Mouse (Mus musculus) megakaryocyte, adult 5-6 weeks (primary cell): ENCODE results near the gene Kcnj4. TPM values are rescaled to one million over a fixed set of nuclear protein-coding genes. Genes with fewer than 3 reads are reported as not detected.
"Not testable (repeated sequence)": the region's sequence is repeated elsewhere in the genome, so short reads cannot be mapped to it uniquely, and the experiment has no call there.

Experiments used
- ATAC-seq: 2 replicates; pipeline ENCODE4 v1.8.0; 2016; ENCODE audit warnings: mild to moderate bottlenecking, inconsistent platforms; ENCODE audit not compliant: poor library complexity, severe bottlenecking
- total RNA-seq, 2 experiments: library from RNA; stranded (forward) in 1 of 2; stranded (reverse) in 1 of 2; fragments of 153-499, 151-499 nt in 1 of 2; fragments of 221-1000, 200-1000 nt in 1 of 2; gene quantifications; 2 replicates each; pipeline versions ENCODE4 v1.2.3 to v1.2.4; 2015 to 2017

Gene Kcnj4
- total RNA-seq, 2 experiments from 2014 or later = not detected

- ATAC-seq = 0 out of 2 replicates have a peak, but pooled peaks have one; percentile 31
Measured at GRCm38 (mm10) chr15:79456546-79456945, 48.5 kb downstream of the Kcnj4 start.

GRCm38 (mm10) chr15:79456104-79456503, 48.9 kb downstream of the Kcnj4 start:
- ATAC-seq = not testable (repeated sequence)

GRCm38 (mm10) chr15:79455106-79455810, 49.8 kb downstream of the Kcnj4 start, which contains the start of gene Csnk1e:
Gene Csnk1e, minus strand, starts transcription at chr15:79455566.
- peak; percentile 84 for ATAC-seq

GRCm38 (mm10) chr15:79453831-79454230, 51.2 kb downstream of the Kcnj4 start:
- ATAC-seq = no peak

- ATAC-seq = no peak
Measured at GRCm38 (mm10) chr15:79448041-79448440, 57.0 kb downstream of the Kcnj4 start.

GRCm38 (mm10) chr15:79445786-79446654, 59.0 kb downstream of the Kcnj4 start:
- peak; percentile 53 for ATAC-seq

- ATAC-seq = no peak
Measured at GRCm38 (mm10) chr15:79443856-79444410, 61.1 kb downstream of the Kcnj4 start.

GRCm38 (mm10) chr15:79442961-79443518, 62.0 kb downstream of the Kcnj4 start:
- ATAC-seq = no peak

- ATAC-seq = no peak
Measured at GRCm38 (mm10) chr15:79442257-79442611, 62.8 kb downstream of the Kcnj4 start.

DNA sequence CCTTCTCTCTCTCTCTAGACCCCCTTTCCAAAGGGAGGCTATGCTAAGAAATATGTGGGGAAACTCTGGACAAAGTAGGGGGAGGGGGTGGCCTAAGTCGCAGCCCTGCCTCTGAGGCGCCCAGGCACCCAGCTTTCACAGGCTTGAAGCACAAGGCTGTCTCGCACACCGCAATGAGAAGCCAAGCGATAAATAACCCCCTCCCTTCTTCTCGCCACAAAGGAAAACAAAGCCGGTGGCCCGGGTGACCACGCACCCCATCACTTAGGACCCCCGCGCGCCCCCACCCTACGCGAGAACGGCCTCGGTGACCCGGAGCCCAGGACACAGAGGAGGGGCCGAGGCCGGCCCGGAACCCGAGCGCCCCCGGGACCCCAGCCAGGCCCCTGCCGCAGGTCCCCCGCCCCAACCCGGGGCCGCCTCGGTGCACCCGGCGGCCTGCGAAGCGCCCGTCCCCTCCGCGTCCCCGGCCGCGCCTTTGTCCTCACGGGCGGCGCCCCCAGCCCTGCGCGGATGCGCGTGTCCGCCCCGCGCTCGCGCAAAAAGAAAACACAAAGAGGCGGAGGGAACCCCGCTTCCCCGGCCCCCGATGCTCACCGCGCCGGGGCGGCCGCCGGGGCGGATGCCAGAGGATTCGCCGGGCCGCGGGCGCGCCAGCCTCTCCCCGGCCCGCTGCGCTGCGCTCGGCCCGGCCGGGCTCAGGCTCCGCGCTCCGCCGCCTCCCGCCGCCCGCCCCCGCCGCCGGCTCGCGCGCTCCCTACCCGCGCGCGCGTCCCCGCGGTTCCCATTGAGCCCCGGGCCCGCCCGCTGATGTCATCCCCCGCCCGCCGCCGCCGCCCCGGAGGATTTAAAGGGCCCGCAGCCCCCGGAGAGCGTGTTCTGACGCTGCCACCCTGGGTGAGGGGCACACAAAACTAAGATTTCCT, 63.4 kb downstream of the Kcnj4 start:
- peak; percentile 71 for ATAC-seq

- ATAC-seq = 0 out of 2 replicates have a peak, but pooled peaks have one; percentile 26
Measured at GRCm38 (mm10) chr15:79440651-79441330, 64.2 kb downstream of the Kcnj4 start.

DNA sequence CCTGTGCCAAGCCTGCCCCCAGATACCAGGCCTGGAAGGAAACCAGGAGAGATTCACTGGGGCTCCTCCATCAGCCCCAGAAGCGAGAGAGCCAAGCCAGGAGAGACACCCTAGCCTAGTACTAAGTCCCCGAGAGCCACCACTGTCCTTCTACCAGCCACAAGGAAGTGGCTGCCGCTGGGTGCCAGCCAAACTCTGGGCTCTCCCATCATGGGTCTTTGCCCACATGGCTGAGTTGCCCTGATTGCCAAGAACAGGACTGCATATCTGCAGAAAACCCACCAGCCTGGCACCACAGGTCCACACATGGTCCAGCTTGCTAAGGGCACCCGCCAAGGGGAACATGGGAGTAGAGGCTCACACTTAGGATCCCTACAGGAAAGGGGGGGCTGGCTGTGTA, 64.8 kb downstream of the Kcnj4 start:
- peak; percentile 42; the same call in 1 of the 2 replicates for ATAC-seq

DNA sequence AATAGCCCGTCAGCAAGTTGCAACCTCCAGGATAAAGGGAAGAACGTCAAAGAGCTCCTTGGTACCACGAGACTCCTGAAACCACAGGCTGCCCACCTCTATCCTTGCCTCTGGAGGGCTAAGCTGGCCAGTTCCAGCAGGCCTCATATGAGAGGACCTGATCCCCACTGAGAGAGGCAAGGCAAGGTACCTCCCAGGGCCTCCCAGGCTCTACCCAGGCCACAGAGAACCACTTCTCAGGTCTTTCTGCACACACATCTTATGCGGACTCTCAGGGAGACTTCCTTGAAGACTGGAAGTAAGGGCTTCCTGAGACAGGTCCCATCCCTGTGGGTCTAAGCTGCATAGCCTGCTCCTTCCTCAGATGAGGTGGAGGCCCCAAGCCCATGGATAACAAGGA, 65.7 kb downstream of the Kcnj4 start:
- no peak for ATAC-seq

DNA sequence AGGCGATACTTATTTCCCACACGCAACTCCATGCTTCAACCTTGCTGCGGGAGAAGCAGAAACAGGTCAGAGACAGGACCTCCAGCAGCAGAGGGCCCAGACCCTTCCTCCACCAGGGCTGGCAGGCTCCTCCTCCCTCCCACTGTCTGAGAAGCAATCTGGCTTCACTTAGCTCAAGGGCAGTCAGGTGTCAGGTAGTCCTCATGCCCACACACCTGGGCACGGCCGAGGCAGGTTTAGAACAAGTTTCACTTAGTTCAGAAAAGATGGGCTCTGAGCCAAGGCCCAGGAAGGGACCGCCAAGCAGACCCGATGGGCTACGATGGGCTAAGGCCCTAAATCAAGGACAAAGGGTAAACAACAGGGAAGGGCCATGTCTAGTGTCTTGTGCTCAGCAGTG, 66.2 kb downstream of the Kcnj4 start:
- no peak for ATAC-seq

- ATAC-seq = no peak
Measured at GRCm38 (mm10) chr15:79438209-79438810, 66.7 kb downstream of the Kcnj4 start.

DNA sequence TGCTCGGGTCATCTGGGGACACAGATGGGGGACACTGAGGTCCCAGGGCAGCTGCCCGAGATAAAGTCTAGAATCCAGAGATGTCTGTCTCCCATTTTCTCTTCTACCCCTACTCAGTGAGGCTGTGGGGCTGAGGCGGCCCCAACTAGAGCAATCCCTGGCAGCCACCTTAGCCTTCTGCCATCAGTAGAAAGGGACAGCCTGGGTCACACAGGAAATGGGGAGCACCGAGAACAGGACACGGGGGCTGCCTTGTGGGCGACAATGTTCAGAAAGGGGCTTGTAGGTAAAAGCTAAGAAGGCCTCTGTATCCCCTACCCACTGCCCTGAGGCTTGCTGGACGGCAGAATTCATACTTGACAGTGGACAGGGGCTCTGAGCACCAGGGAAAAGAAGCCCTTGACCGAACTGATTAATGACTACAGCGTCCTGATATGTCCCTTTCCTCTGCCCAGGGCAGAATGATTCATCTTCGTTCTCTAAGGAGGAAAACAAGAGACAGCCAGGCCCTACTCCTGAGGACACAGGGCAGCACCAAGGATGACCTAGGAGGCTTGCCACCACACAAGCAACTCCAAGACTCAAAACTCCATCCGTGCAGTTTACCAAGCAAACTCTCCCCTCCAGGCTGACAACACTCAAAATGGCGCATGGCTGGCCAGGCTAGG, 67.4 kb downstream of the Kcnj4 start:
- no peak for ATAC-seq

GRCm38 (mm10) chr15:79436481-79436921, 68.5 kb downstream of the Kcnj4 start:
- no peak for ATAC-seq

GRCm38 (mm10) chr15:79435191-79435671, 69.8 kb downstream of the Kcnj4 start:
- peak; percentile 46 for ATAC-seq
